Mouse (Mus musculus) liver, embryonic 14.5 days (tissue): Measurements from ENCODE around the gene Prlhr. TPM values are rescaled to one million over a fixed set of nuclear protein-coding genes. Genes with fewer than 3 reads are reported as not detected.

Source experiments
- ATAC-seq: fragments of 200-750 bp; cut with Nextera tagmentation; 2 replicates; pipeline ENCODE4 v1.8.0; 2017; ENCODE audit warnings: moderate number of reproducible peaks, mild to moderate bottlenecking, moderate library complexity; ENCODE audit not compliant: insufficient read depth
- DNase-seq, 3 experiments: peaks; one replicate each; pipeline ENCODE4 v3.0.0-alpha.2; 2012 to 2013; ENCODE audit warnings: low read depth in 3 of 3, low spot score in 3 of 3
- H3K27ac ChIP-seq: fragments of 300-500 bp; sonication (generic); 2 replicates; pipeline ENCODE4 v1.5.1; 2014; ENCODE audit warnings: moderate library complexity, mild to moderate bottlenecking, control low read depth, inconsistent platforms
- H3K27me3 ChIP-seq: fragments of 300-500 bp; sonication (generic); 2 replicates; pipeline ENCODE4 v1.6.1; 2014; ENCODE audit warnings: mild to moderate bottlenecking, low read length, moderate library complexity; ENCODE audit not compliant: control insufficient read depth, insufficient read depth
- H3K36me3 ChIP-seq: fragments of 300-500 bp; sonication (generic); replicated peaks from 2 replicates; pipeline ENCODE4 v1.6.1; 2014; ENCODE audit warnings: low read depth; ENCODE audit not compliant: control insufficient read depth, insufficient read depth
- H3K4me1 ChIP-seq, 2 experiments: fragments of 200-500 bp in 1 of 2; fragments of 300-500 bp in 1 of 2; sonication (generic) in 1 of 2; replicated peaks; 2 replicates each; pipeline ENCODE4 v1.6.1; 2012 to 2014; ENCODE audit warnings: antibody characterized with exemption in 1 of 2, inconsistent platforms in 1 of 2, low read length in 1 of 2; ENCODE audit not compliant: control insufficient read depth in 2 of 2, insufficient read depth in 2 of 2
- H3K4me2 ChIP-seq: fragments of 300-500 bp; sonication (generic); 2 replicates; pipeline ENCODE4 v1.6.1; 2014; ENCODE audit warnings: low read depth, mild to moderate bottlenecking, control low read depth, moderate library complexity
- H3K4me3 ChIP-seq, 2 experiments: fragments of 200-500 bp in 1 of 2; fragments of 300-500 bp in 1 of 2; sonication (generic) in 1 of 2; 2 replicates each; pipeline ENCODE4 v1.5.1; 2012 to 2014; ENCODE audit warnings: low read depth in 2 of 2, low read length in 2 of 2, mild to moderate bottlenecking in 2 of 2, control low read depth in 1 of 2, inconsistent platforms in 1 of 2, moderate library complexity in 1 of 2; ENCODE audit not compliant: insufficient read depth in 1 of 2
- H3K9ac ChIP-seq: fragments of 300-500 bp; sonication (generic); replicated peaks from 2 replicates; pipeline ENCODE4 v1.6.1; 2014; ENCODE audit warnings: mild to moderate bottlenecking, control low read depth, moderate library complexity
- H3K9me3 ChIP-seq: fragments of 300-500 bp; sonication (generic); 2 replicates; pipeline ENCODE4 v1.6.1; 2016; ENCODE audit warnings: low read length, mixed read lengths; ENCODE audit not compliant: control insufficient read depth
- CTCF ChIP-seq: IDR thresholded peaks from 2 replicates; pipeline ENCODE4 v1.5.1; 2016; ENCODE audit warnings: antibody characterized with exemption, low read depth, control low read depth
- EP300 ChIP-seq: IDR thresholded peaks from 2 replicates; pipeline ENCODE4 v1.6.1; 2016; ENCODE audit warnings: antibody characterized with exemption, low read depth
- WGBS: fragments of 180-500 bp; shearing (Covaris S2); extraction: QIAGEN DNeasy Blood & Tissue Kit; methylation state at CpG from one replicate; pipeline ENCODE4 v1.1.7; 2014; ENCODE audit not compliant: insufficient replicate concordance; 5-methylcytosine and 5-hydroxymethylcytosine counted together
- polyA plus RNA-seq, 2 experiments: library from polyadenylated mRNA; depleted of rRNA in 1 of 2; stranded (reverse) in 1 of 2; unstranded in 1 of 2; fragments of >200 nt; fragmentation: Nextera tagmentation in 1 of 2; extraction: Ambion mirVana in 1 of 2; gene quantifications; 2 replicates each; pipeline versions ENCODE4 v1.2.1 to v1.2.3; 2012 to 2014

Prlhr gene
- polyA plus RNA-seq (2012; rRNA removed), result not detected in 2 replicates
- not detected in 2 replicates for polyA plus RNA-seq (2014; fragmentation: Nextera tagmentation; extraction: Ambion mirVana)

DNA sequence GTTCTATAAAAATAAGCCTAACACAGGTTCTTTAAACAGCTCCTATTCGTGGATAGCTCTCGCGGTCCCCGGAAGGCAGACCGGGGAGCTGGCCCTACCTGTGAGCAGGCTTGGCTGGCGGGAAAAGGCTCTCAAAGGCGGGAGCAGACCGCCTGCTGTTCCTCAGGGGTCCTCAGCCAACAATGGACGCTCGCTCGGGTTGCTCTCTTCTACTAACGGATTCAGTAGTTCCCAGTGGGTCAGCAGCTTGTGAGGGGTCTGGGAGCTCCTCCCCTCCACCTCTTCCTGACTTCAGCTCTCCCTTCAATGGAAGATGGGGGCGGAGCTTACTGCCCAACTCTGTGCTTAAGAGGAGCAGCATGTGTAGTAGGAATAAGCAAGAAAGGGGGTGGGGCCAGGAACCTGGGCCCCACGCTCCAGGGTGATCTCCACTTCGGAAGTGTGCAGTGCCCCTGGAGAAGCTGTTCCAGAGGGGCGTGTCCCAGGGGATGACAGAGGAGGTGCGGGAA is at the start of gene Prlhr:
Gene Prlhr (minus strand): TSS at position 51 of the 509 bp plus-strand sequence.
- Histone ChIP-seq H3K36me3 (no peaks in the 10 kb centered on the region), H3K4me3 (peak within 1 kb of the TSS in 1 of 2 experiments; percentile 4; a peak in 1 of 4 replicates), H3K4me1 (no peaks in the 10 kb centered on the region), H3K27ac (no peak within 1 kb of the TSS), H3K27me3 (peaks cover 25% of the 10 kb centered on the region), H3K4me2 (peak within 1 kb of the TSS; percentile 22; the same call in 1 of the 2 replicates), H3K9ac (no peak within 1 kb of the TSS), H3K9me3 (no peaks in the 10 kb centered on the region)
- ATAC-seq, result no peak
- WGBS, result 8% methylated on average over 17 of the region's 17 CpGs
- TF ChIP-seq CTCF, result no peak
- no peak for TF ChIP-seq EP300
- DNase-seq, result no peak

DNA sequence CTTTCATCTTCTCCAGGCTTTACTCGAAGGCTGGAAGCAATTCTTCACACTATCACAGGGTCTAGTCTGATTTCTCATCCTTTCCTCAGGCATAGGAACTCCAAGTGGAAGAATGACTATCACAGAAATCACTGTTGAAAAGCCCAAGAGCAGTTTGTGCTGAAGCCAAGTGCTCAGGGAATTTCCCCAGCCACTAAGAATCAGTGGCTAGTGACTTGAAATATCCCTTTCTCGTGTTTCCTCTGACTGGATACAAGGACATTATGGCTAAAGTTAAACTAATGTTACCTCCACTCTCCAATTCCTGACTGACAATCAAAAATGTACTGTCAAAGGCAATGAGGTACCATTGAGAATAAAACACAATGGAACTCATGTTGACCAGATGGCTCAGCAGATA is 47.0 kb upstream of the Prlhr start:
- no peaks in the 10 kb centered on the region for H3K9me3 ChIP-seq
- no peak overlapping the region for H3K4me2 ChIP-seq
- no peak for DNase-seq
- H3K4me1 ChIP-seq, result no peaks in the 10 kb centered on the region
- no peak for ATAC-seq
- H3K36me3 ChIP-seq, result no peaks in the 10 kb centered on the region
- 37% methylated on average over 2 of the region's 2 CpGs for WGBS
- H3K4me3 ChIP-seq, result no peak overlapping the region
- no peak for TF ChIP-seq EP300
- H3K27me3 ChIP-seq, result no peaks in the 10 kb centered on the region
- H3K9ac ChIP-seq, result no peak overlapping the region
- no peak overlapping the region for H3K27ac ChIP-seq

DNA sequence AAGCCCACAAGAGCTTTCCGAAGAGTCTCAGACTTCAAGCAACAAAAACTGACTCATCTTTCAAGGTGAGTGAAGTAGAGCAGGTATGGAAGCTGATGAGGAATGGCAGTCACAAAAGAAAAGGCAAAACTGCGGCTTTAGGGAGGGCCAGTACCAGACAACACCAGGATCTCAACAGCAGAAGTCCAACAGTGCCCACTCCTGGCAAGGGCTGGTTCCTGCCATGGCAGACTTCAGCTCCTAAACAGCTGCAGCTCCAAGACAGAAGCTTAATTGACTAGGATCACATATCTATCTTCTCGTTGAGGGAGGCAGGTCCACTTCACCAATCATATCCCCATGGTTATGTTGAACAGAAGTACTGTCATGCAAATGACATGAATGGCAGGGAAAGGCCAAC is 45.3 kb upstream of the Prlhr start:
- WGBS, result 49% methylated on average over 3 of the region's 3 CpGs
- Histone ChIP-seq H3K36me3 (no peaks in the 10 kb centered on the region), H3K9ac (no peak overlapping the region), H3K27ac (no peak overlapping the region), H3K4me3 (no peak overlapping the region), H3K9me3 (no peaks in the 10 kb centered on the region), H3K27me3 (no peaks in the 10 kb centered on the region), H3K4me2 (no peak overlapping the region), H3K4me1 (no peaks in the 10 kb centered on the region)
- TF ChIP-seq CTCF (no peak; the same call in 1 of the 2 replicates), EP300 (no peak)
- DNase-seq (no peak), ATAC-seq (no peak)

DNA sequence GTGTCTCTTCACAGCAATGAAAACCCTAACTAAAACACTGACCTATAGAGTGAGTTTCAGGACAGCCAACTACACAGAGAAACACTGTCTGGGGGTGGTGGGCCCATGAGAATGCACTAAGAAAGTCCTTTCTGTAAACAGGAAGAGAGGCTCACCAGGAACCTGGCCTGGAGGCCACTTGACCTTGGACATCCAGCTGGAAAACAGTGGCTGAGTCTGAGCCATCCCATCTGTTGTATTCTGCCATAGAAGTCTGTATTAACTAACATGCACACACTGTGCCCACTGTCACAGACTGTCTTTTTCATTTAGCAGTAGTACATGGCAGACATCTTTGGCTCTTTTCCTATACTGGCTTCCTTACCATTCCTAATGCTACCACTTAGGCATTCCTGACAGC is 32.1 kb upstream of the Prlhr start:
- Histone ChIP-seq H3K4me1 (no peaks in the 10 kb centered on the region), H3K27me3 (no peaks in the 10 kb centered on the region; the same call in 1 of the 2 replicates), H3K4me3 (no peak overlapping the region), H3K9ac (no peak overlapping the region), H3K4me2 (no peak overlapping the region), H3K27ac (no peak overlapping the region), H3K9me3 (no peaks in the 10 kb centered on the region), H3K36me3 (no peaks in the 10 kb centered on the region)
- no peak for TF ChIP-seq CTCF
- no peak for TF ChIP-seq EP300
- ATAC-seq, result no peak
- no peak for DNase-seq

DNA sequence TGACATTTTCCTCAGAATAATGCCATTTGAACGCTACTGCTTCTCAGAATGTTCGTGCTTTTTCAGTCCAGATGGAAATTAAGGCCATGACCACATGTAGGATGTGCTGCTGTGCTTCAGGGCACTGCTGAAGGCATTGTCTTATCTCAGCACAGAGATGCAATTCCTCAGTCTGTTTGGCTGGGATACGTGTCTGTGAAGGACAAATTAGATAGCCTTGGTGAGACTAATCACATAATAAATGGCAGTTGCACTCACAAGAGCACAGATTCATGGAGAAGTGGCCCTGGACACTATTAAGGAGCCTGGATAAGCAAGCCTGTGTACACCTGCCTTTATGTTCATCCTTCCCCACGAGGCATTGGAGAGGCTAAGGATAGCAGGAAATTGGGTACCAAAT is 29.1 kb upstream of the Prlhr start:
- ATAC-seq (no peak), DNase-seq (no peak)
- no peak overlapping the region for H3K4me2 ChIP-seq
- 40% methylated on average over 4 of the region's 4 CpGs for WGBS
- H3K4me1 ChIP-seq, result no peaks in the 10 kb centered on the region
- no peak overlapping the region for H3K9ac ChIP-seq
- H3K27me3 ChIP-seq, result no peaks in the 10 kb centered on the region; the same call in 1 of the 2 replicates
- H3K9me3 ChIP-seq, result no peaks in the 10 kb centered on the region
- H3K27ac ChIP-seq, result no peak overlapping the region
- TF ChIP-seq CTCF, result no peak
- TF ChIP-seq EP300, result no peak
- H3K36me3 ChIP-seq, result no peaks in the 10 kb centered on the region
- no peak overlapping the region for H3K4me3 ChIP-seq

DNA sequence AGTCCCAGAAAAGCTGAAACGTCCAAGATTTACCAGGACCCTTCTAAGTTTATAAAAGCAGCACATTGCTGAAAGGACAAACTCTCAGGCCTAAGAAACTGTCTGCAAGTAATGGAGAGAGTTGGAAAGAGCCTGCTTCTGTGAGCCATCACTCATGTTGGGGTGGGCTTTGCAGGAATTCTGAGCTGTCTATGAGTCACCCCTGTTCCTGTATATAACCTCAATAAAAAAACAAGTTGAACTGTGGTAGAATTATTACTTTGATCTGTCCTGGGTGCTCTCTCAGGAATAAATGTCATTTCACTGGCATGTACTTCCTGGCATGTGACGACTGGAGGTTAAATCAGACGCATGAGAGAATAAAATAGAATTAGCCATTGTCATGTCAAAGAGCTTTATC is 27.7 kb upstream of the Prlhr start:
- ATAC-seq (no peak), DNase-seq (no peak)
- no peak for TF ChIP-seq EP300
- TF ChIP-seq CTCF, result no peak

More for the DNA sequence above, 27.7 kb upstream of the Prlhr start:
- Histone ChIP-seq H3K27ac (no peak overlapping the region), H3K4me1 (no peaks in the 10 kb centered on the region), H3K9ac (no peak overlapping the region), H3K27me3 (no peaks in the 10 kb centered on the region; the same call in 1 of the 2 replicates), H3K4me2 (no peak overlapping the region), H3K9me3 (no peaks in the 10 kb centered on the region), H3K4me3 (no peak overlapping the region), H3K36me3 (no peaks in the 10 kb centered on the region)
- 45% methylated on average over 3 of the region's 3 CpGs for WGBS
